Mouse (Mus musculus): ENCODE measurements at regions not wholly inside any gene's neighbourhood (a gene's known extent, or its start where the extent isn't known, plus 50 kb on each side); places are given as distances from the start of the nearest gene placed in this dataset.

- no peaks in the 10 kb centered on the region for H3K27me3 ChIP-seq (ENCODE audit: control insufficient read depth, insufficient read depth, low read length)
- no peaks in the 10 kb centered on the region for H3K36me3 ChIP-seq (ENCODE audit: control insufficient read depth, insufficient read depth, low read length)
- no peak overlapping the region for H3K27ac ChIP-seq (replicated peaks; ENCODE audit: low read depth, low read length)
- ATAC-seq (ENCODE audit: low FRiP score, low TSS enrichment) = no peak
- no peak overlapping the region for H3K4me3 ChIP-seq (replicated peaks; ENCODE audit: low read depth, low read length)
- H3K4me1 ChIP-seq (ENCODE audit: control insufficient read depth, insufficient read depth, low read length) = no peaks in the 10 kb centered on the region
- DNase-seq = no peak
- H3K4me2 ChIP-seq (ENCODE audit: low read length) = no peak overlapping the region
- no peaks in the 10 kb centered on the region for H3K9me3 ChIP-seq (ENCODE audit: control insufficient read depth, low read length)
- H3K9ac ChIP-seq (replicated peaks; ENCODE audit: low read length) = no peak overlapping the region
- WGBS = 71% methylated on average over 3 of the region's 3 CpGs
Observed at GRCm38 (mm10) chr5:53409740-53410139, 56.2 kb upstream of the Rbpj start.

- Histone ChIP-seq H3K36me3 (ENCODE audit: control insufficient read depth, insufficient read depth, low read length) (no peaks in the 10 kb centered on the region), H3K4me2 (ENCODE audit: low read length) (no peak overlapping the region), H3K4me1 (ENCODE audit: control insufficient read depth, insufficient read depth, low read length) (no peaks in the 10 kb centered on the region), H3K27me3 (ENCODE audit: control insufficient read depth, insufficient read depth, low read length) (no peaks in the 10 kb centered on the region), H3K9me3 (ENCODE audit: control insufficient read depth, low read length) (no peaks in the 10 kb centered on the region), H3K4me3 (replicated peaks; ENCODE audit: low read depth, low read length) (no peak overlapping the region), H3K27ac (replicated peaks; ENCODE audit: low read depth, low read length) (no peak overlapping the region), H3K9ac (replicated peaks; ENCODE audit: low read length) (no peak overlapping the region)
- ATAC-seq (ENCODE audit: low FRiP score, low TSS enrichment) (no peak), DNase-seq (no peak)
- 76% methylated on average over 7 of the region's 7 CpGs for WGBS
Observed at GRCm38 (mm10) chr5:53412391-53413075, 53.4 kb upstream of the Rbpj start.

GRCm38 (mm10) chr5:53413677-53414076, 52.3 kb upstream of the Rbpj start:
- Histone ChIP-seq H3K27me3 (ENCODE audit: control insufficient read depth, insufficient read depth, low read length) (no peaks in the 10 kb centered on the region), H3K36me3 (ENCODE audit: control insufficient read depth, insufficient read depth, low read length) (no peaks in the 10 kb centered on the region), H3K9ac (replicated peaks; ENCODE audit: low read length) (no peak overlapping the region), H3K9me3 (ENCODE audit: control insufficient read depth, low read length) (no peaks in the 10 kb centered on the region), H3K4me2 (ENCODE audit: low read length) (no peak overlapping the region), H3K4me3 (replicated peaks; ENCODE audit: low read depth, low read length) (no peak overlapping the region), H3K4me1 (ENCODE audit: control insufficient read depth, insufficient read depth, low read length) (no peaks in the 10 kb centered on the region), H3K27ac (replicated peaks; ENCODE audit: low read depth, low read length) (no peak overlapping the region)
- DNase-seq = no peak
- 91% methylated on average over 3 of the region's 3 CpGs for WGBS
- ATAC-seq (ENCODE audit: low FRiP score, low TSS enrichment) = no peak

GRCm38 (mm10) chr5:53415472-53415871, 50.5 kb upstream of the Rbpj start:
- H3K4me3 ChIP-seq (replicated peaks; ENCODE audit: low read depth, low read length) = no peak overlapping the region
- H3K27ac ChIP-seq (replicated peaks; ENCODE audit: low read depth, low read length) = no peak overlapping the region
- ATAC-seq (ENCODE audit: low FRiP score, low TSS enrichment) (no peak), DNase-seq (no peak)
- no peaks in the 10 kb centered on the region for H3K27me3 ChIP-seq (ENCODE audit: control insufficient read depth, insufficient read depth, low read length)
- H3K4me2 ChIP-seq (ENCODE audit: low read length) = no peak overlapping the region
- no peaks in the 10 kb centered on the region for H3K9me3 ChIP-seq (ENCODE audit: control insufficient read depth, low read length)
- 97% methylated on average over 2 of the region's 2 CpGs for WGBS
- H3K9ac ChIP-seq (replicated peaks; ENCODE audit: low read length) = no peak overlapping the region
- H3K36me3 ChIP-seq (ENCODE audit: control insufficient read depth, insufficient read depth, low read length) = no peaks in the 10 kb centered on the region
- H3K4me1 ChIP-seq (ENCODE audit: control insufficient read depth, insufficient read depth, low read length) = no peaks in the 10 kb centered on the region
